Mouse (Mus musculus) small intestine, adult 2 months (tissue): ENCODE measurements around the gene Hist2h2bb. TPM values are rescaled to one million over a fixed set of nuclear protein-coding genes. Genes with fewer than 3 reads are reported as not detected.

ENCODE experiments used
- H3K27ac ChIP-seq: fragments of 200-500 bp; 2 replicates; pipeline ENCODE4 v1.5.1; 2012; ENCODE audit warnings: low read depth, low read length, control low read depth, inconsistent platforms; ENCODE audit not compliant: insufficient read depth
- H3K27me3 ChIP-seq: fragments of 200-500 bp; 2 replicates; pipeline ENCODE4 v1.6.1; 2012; ENCODE audit warnings: mild to moderate bottlenecking, moderate library complexity, low read length, inconsistent platforms; ENCODE audit not compliant: control insufficient read depth, insufficient read depth
- H3K36me3 ChIP-seq: fragments of 200-500 bp; 2 replicates; pipeline ENCODE4 v1.6.1; 2012; ENCODE audit warnings: mild to moderate bottlenecking, low read length, control low read depth, inconsistent platforms; ENCODE audit not compliant: control insufficient read depth, insufficient read depth
- H3K4me1 ChIP-seq: fragments of 200-500 bp; 2 replicates; pipeline ENCODE4 v1.6.1; 2012; ENCODE audit warnings: low read length, inconsistent platforms, mixed read lengths; ENCODE audit not compliant: control insufficient read depth, insufficient read depth, insufficient read length
- H3K4me3 ChIP-seq: fragments of 200-500 bp; 2 replicates; pipeline ENCODE4 v1.5.1; 2012; ENCODE audit warnings: low read depth, mild to moderate bottlenecking, control low read depth, inconsistent platforms, low read length, moderate library complexity
- CTCF ChIP-seq: fragments of 200-500 bp; IDR thresholded peaks from 2 replicates; pipeline ENCODE4 v1.5.1; 2012; ENCODE audit warnings: low read depth, mild to moderate bottlenecking, control low read depth, inconsistent platforms, low read length, moderate library complexity, mixed read lengths; ENCODE audit not compliant: insufficient replicate concordance, insufficient read length; ENCODE audit errors: extremely low read depth
- POLR2A ChIP-seq: fragments of 200-500 bp; IDR thresholded peaks from 2 replicates; pipeline ENCODE4 v1.6.1; 2012; ENCODE audit warnings: low read depth, mild to moderate bottlenecking, control low read depth, inconsistent platforms, low read length, moderate library complexity
- WGBS: fragments of 180-500 bp; shearing (Covaris S2); methylation state at CpG from one replicate; pipeline ENCODE4 v1.1.7; 2018; 5-methylcytosine and 5-hydroxymethylcytosine counted together
- polyA plus RNA-seq: library from polyadenylated mRNA; depleted of rRNA; stranded (reverse); fragments of >200 nt; gene quantifications from 2 replicates; pipeline ENCODE4 v1.2.3, GENCODE M21; 2012

The Hist2h2bb gene
- polyA plus RNA-seq, 1 experiment = 8.7 TPM

GRCm38 (mm10) chr3:96260220-96260619 is 9.3 kb upstream of the Hist2h2bb start:
- H3K4me3 ChIP-seq = no peak overlapping the region
- no peaks in the 10 kb centered on the region for H3K36me3 ChIP-seq
- peaks cover 10% of the 10 kb centered on the region; the same call in 1 of the 2 replicates for H3K4me1 ChIP-seq
- 92% methylated on average over 5 of the region's 5 CpGs for WGBS
- H3K27ac ChIP-seq = no peak overlapping the region
- no peaks in the 10 kb centered on the region for H3K27me3 ChIP-seq
- no peak for TF ChIP-seq POLR2A
- no peak for TF ChIP-seq CTCF

GRCm38 (mm10) chr3:96261623-96262022 is 7.9 kb upstream of the Hist2h2bb start:
- Histone ChIP-seq H3K27ac (peak overlapping the region; percentile 98), H3K36me3 (no peaks in the 10 kb centered on the region), H3K27me3 (no peaks in the 10 kb centered on the region), H3K4me3 (no peak overlapping the region), H3K4me1 (peaks cover 7% of the 10 kb centered on the region; the same call in 1 of the 2 replicates)
- TF ChIP-seq CTCF (no peak), POLR2A (no peak)
- 44% methylated on average over 3 of the region's 3 CpGs for WGBS

GRCm38 (mm10) chr3:96262216-96262875 is 7.2 kb upstream of the Hist2h2bb start:
- peak overlapping the region; percentile 98 for H3K27ac ChIP-seq
- peak; percentile 92 for TF ChIP-seq POLR2A
- no peak for TF ChIP-seq CTCF
- no peaks in the 10 kb centered on the region for H3K27me3 ChIP-seq
- H3K4me3 ChIP-seq = peak overlapping the region; percentile 74
- no peaks in the 10 kb centered on the region for H3K36me3 ChIP-seq
- WGBS = under 1% methylated on average over 19 of the region's 19 CpGs
- peaks cover 7% of the 10 kb centered on the region; the same call in 1 of the 2 replicates for H3K4me1 ChIP-seq

- Histone ChIP-seq H3K27me3 (no peaks in the 10 kb centered on the region), H3K27ac (peak within 1 kb of the TSS; percentile 98), H3K36me3 (no peaks in the 10 kb centered on the region), H3K4me1 (peaks cover 9% of the 10 kb centered on the region; the same call in 1 of the 2 replicates), H3K4me3 (peak within 1 kb of the TSS; percentile 74)
- under 1% methylated on average over 40 of the region's 40 CpGs for WGBS
- TF ChIP-seq CTCF (no peak), POLR2A (peak; percentile 96)
Observed at GRCm38 (mm10) chr3:96262979-96263550, 6.5 kb upstream of the Hist2h2bb start, which contains the start of gene Hist2h4. Hist2h4 (minus strand) TSS chr3:96263311.

GRCm38 (mm10) chr3:96263558-96264403 is 5.8 kb upstream of the Hist2h2bb start:
- Histone ChIP-seq H3K4me3 (peak overlapping the region; percentile 67), H3K27me3 (no peaks in the 10 kb centered on the region), H3K4me1 (peaks cover 6% of the 10 kb centered on the region; the same call in 1 of the 2 replicates), H3K36me3 (no peaks in the 10 kb centered on the region), H3K27ac (peak overlapping the region; percentile 97)
- TF ChIP-seq CTCF = peak; percentile 29; the same call in 1 of the 2 replicates
- TF ChIP-seq POLR2A = no peak; the same call in 1 of the 2 replicates
- 1% methylated on average over 27 of the region's 27 CpGs for WGBS

- 55% methylated on average over 7 of the region's 7 CpGs for WGBS
- Histone ChIP-seq H3K36me3 (no peaks in the 10 kb centered on the region), H3K27ac (peak overlapping the region; percentile 97; the same call in 1 of the 2 replicates), H3K4me3 (no peak overlapping the region), H3K27me3 (no peaks in the 10 kb centered on the region), H3K4me1 (peaks cover 6% of the 10 kb centered on the region; the same call in 1 of the 2 replicates)
- TF ChIP-seq CTCF (no peak), POLR2A (no peak)
Observed at GRCm38 (mm10) chr3:96264404-96264949, 5.1 kb upstream of the Hist2h2bb start.
